Mouse (Mus musculus) forebrain, embryonic 11.5 days (tissue): ENCODE data around the gene Cpne4. TPM values are rescaled to one million over a fixed set of nuclear protein-coding genes. Genes with fewer than 3 reads are reported as not detected.

Source experiments
- ATAC-seq: fragments of 200-750 bp; cut with Nextera tagmentation; replicated peaks from 2 replicates; pipeline ENCODE4 v1.8.0; 2017; ENCODE audit warnings: moderate TSS enrichment; ENCODE audit not compliant: low FRiP score
- DNase-seq: peaks from one replicate; pipeline ENCODE4 v3.0.0-alpha.2; 2017; ENCODE audit warnings: low spot score
- H3K27ac ChIP-seq: fragments of 300-500 bp; sonication (generic); 2 replicates; pipeline ENCODE4 v1.5.1; 2014; ENCODE audit warnings: low read depth, low read length
- H3K27me3 ChIP-seq: fragments of 300-500 bp; sonication (generic); 2 replicates; pipeline ENCODE4 v1.6.1; 2014; ENCODE audit warnings: mild to moderate bottlenecking, low read length, mixed read lengths; ENCODE audit not compliant: control insufficient read depth, insufficient read depth
- H3K36me3 ChIP-seq: fragments of 300-500 bp; sonication (generic); 2 replicates; pipeline ENCODE4 v1.6.1; 2014; ENCODE audit warnings: mild to moderate bottlenecking, low read length, moderate library complexity, mixed read lengths; ENCODE audit not compliant: control insufficient read depth, insufficient read depth
- H3K4me1 ChIP-seq: fragments of 300-500 bp; sonication (generic); replicated peaks from 2 replicates; pipeline ENCODE4 v1.6.1; 2014; ENCODE audit warnings: low read length, mixed read lengths; ENCODE audit not compliant: control insufficient read depth, insufficient read depth
- H3K4me2 ChIP-seq: fragments of 300-500 bp; sonication (generic); 2 replicates; pipeline ENCODE4 v1.6.1; 2014; ENCODE audit warnings: low read depth, mild to moderate bottlenecking, low read length, moderate library complexity, mixed read lengths; ENCODE audit not compliant: severe bottlenecking
- H3K4me3 ChIP-seq: fragments of 300-500 bp; sonication (generic); 2 replicates; pipeline ENCODE4 v1.5.1; 2014; ENCODE audit warnings: low read depth, low read length
- H3K9ac ChIP-seq: fragments of 300-500 bp; sonication (generic); 2 replicates; pipeline ENCODE4 v1.6.1; 2014; ENCODE audit warnings: low read length
- H3K9me3 ChIP-seq: fragments of 300-500 bp; sonication (generic); 2 replicates; pipeline ENCODE4 v1.6.1; 2016; ENCODE audit warnings: low read length, mixed read lengths; ENCODE audit not compliant: control insufficient read depth
- WGBS: fragments of 180-500 bp; shearing (Covaris S2); extraction: QIAGEN DNeasy Blood & Tissue Kit; methylation state at CpG from one replicate; pipeline ENCODE4 v1.1.7; 2014; 5-methylcytosine and 5-hydroxymethylcytosine counted together
- polyA plus RNA-seq: library from polyadenylated mRNA; unstranded; fragments of >200 nt; fragmentation: Nextera tagmentation; extraction: Ambion mirVana; gene quantifications from 2 replicates; pipeline ENCODE4 v1.2.1, GENCODE M21; 2014

The Cpne4 gene
- polyA plus RNA-seq, 1 experiment from 2014 or later: 0.25 TPM

GRCm38 (mm10) chr9:104742661-104743380 is 195.7 kb downstream of the Cpne4 start:
- no peaks in the 10 kb centered on the region for H3K27me3 ChIP-seq
- no peak overlapping the region for H3K4me3 ChIP-seq
- 82% methylated on average over 14 of the region's 14 CpGs for WGBS
- H3K4me1 ChIP-seq: no peaks in the 10 kb centered on the region
- ATAC-seq: no peak
- H3K27ac ChIP-seq: no peak overlapping the region
- H3K4me2 ChIP-seq: no peak overlapping the region
- no peaks in the 10 kb centered on the region for H3K36me3 ChIP-seq
- H3K9ac ChIP-seq: no peak overlapping the region
- no peaks in the 10 kb centered on the region for H3K9me3 ChIP-seq
- DNase-seq: no peak

GRCm38 (mm10) chr9:104755519-104755918 is 208.4 kb downstream of the Cpne4 start:
- Histone ChIP-seq H3K4me2 (no peak overlapping the region), H3K27ac (no peak overlapping the region), H3K9me3 (no peaks in the 10 kb centered on the region), H3K4me3 (no peak overlapping the region), H3K36me3 (no peaks in the 10 kb centered on the region), H3K4me1 (no peaks in the 10 kb centered on the region), H3K9ac (no peak overlapping the region), H3K27me3 (no peaks in the 10 kb centered on the region)
- ATAC-seq (no peak), DNase-seq (no peak)
- WGBS: 89% methylated on average over 14 of the region's 14 CpGs

GRCm38 (mm10) chr9:104760031-104760430 is 212.9 kb downstream of the Cpne4 start:
- WGBS: 92% methylated on average over 7 of the region's 7 CpGs
- H3K4me2 ChIP-seq: no peak overlapping the region
- no peaks in the 10 kb centered on the region for H3K36me3 ChIP-seq
- H3K9ac ChIP-seq: no peak overlapping the region
- no peaks in the 10 kb centered on the region for H3K4me1 ChIP-seq
- DNase-seq (no peak), ATAC-seq (no peak)
- H3K27me3 ChIP-seq: no peaks in the 10 kb centered on the region
- H3K4me3 ChIP-seq: no peak overlapping the region
- no peak overlapping the region for H3K27ac ChIP-seq
- no peaks in the 10 kb centered on the region for H3K9me3 ChIP-seq

GRCm38 (mm10) chr9:104776198-104776815 is 229.2 kb downstream of the Cpne4 start:
- DNase-seq (no peak), ATAC-seq (no peak)
- H3K9ac ChIP-seq: no peak overlapping the region
- H3K9me3 ChIP-seq: no peaks in the 10 kb centered on the region
- no peak overlapping the region for H3K4me3 ChIP-seq
- no peaks in the 10 kb centered on the region for H3K4me1 ChIP-seq
- no peak overlapping the region for H3K27ac ChIP-seq
- WGBS: 77% methylated on average over 7 of the region's 7 CpGs
- no peaks in the 10 kb centered on the region for H3K27me3 ChIP-seq
- H3K4me2 ChIP-seq: no peak overlapping the region
- no peaks in the 10 kb centered on the region for H3K36me3 ChIP-seq

- 85% methylated on average over 3 of the region's 3 CpGs for WGBS
- Histone ChIP-seq H3K27me3 (no peaks in the 10 kb centered on the region), H3K9me3 (no peaks in the 10 kb centered on the region), H3K36me3 (no peaks in the 10 kb centered on the region), H3K4me1 (no peaks in the 10 kb centered on the region), H3K27ac (no peak overlapping the region), H3K4me3 (no peak overlapping the region), H3K9ac (no peak overlapping the region), H3K4me2 (no peak overlapping the region)
- DNase-seq: no peak
- ATAC-seq: no peak
These were observed 230.0 kb downstream of the Cpne4 start for GRCm38 (mm10) chr9:104777135-104777534.

GRCm38 (mm10) chr9:104777780-104778179 is 230.7 kb downstream of the Cpne4 start:
- H3K4me2 ChIP-seq: no peak overlapping the region
- no peaks in the 10 kb centered on the region for H3K4me1 ChIP-seq
- no peak overlapping the region for H3K4me3 ChIP-seq
- H3K36me3 ChIP-seq: no peaks in the 10 kb centered on the region
- H3K9ac ChIP-seq: no peak overlapping the region
- 66% methylated on average over 5 of the region's 5 CpGs for WGBS
- ATAC-seq (no peak), DNase-seq (no peak)
- no peak overlapping the region for H3K27ac ChIP-seq
- no peaks in the 10 kb centered on the region for H3K9me3 ChIP-seq
- no peaks in the 10 kb centered on the region for H3K27me3 ChIP-seq

GRCm38 (mm10) chr9:104796601-104797000 is 249.5 kb downstream of the Cpne4 start:
- H3K4me2 ChIP-seq: no peak overlapping the region
- no peaks in the 10 kb centered on the region for H3K9me3 ChIP-seq
- H3K36me3 ChIP-seq: no peaks in the 10 kb centered on the region
- H3K4me1 ChIP-seq: no peaks in the 10 kb centered on the region
- ATAC-seq (no peak), DNase-seq (no peak)
- H3K27ac ChIP-seq: no peak overlapping the region
- no peaks in the 10 kb centered on the region for H3K27me3 ChIP-seq
- no peak overlapping the region for H3K4me3 ChIP-seq
- H3K9ac ChIP-seq: no peak overlapping the region
- WGBS: 2% methylated on average over 2 of the region's 2 CpGs

GRCm38 (mm10) chr9:104804776-104805175 is 257.7 kb downstream of the Cpne4 start:
- Histone ChIP-seq H3K4me2 (no peak overlapping the region), H3K4me1 (no peaks in the 10 kb centered on the region), H3K27ac (no peak overlapping the region), H3K9ac (no peak overlapping the region), H3K36me3 (no peaks in the 10 kb centered on the region), H3K9me3 (no peaks in the 10 kb centered on the region), H3K4me3 (no peak overlapping the region), H3K27me3 (no peaks in the 10 kb centered on the region)
- ATAC-seq (no peak), DNase-seq (no peak)
- 76% methylated on average over 4 of the region's 4 CpGs for WGBS

- ATAC-seq: no peak
- Histone ChIP-seq H3K27ac (no peak overlapping the region), H3K36me3 (no peaks in the 10 kb centered on the region), H3K4me1 (no peaks in the 10 kb centered on the region), H3K9me3 (no peaks in the 10 kb centered on the region), H3K4me3 (no peak overlapping the region), H3K4me2 (no peak overlapping the region), H3K9ac (no peak overlapping the region), H3K27me3 (no peaks in the 10 kb centered on the region)
- DNase-seq: no peak
- 94% methylated on average over 2 of the region's 2 CpGs for WGBS
These were observed 267.6 kb downstream of the Cpne4 start for GRCm38 (mm10) chr9:104814681-104815080.
